Mouse (Mus musculus): ENCODE measurements around the gene Cfap97d2.

- TF ChIP-seq CTCF (IDR thresholded peaks at IDR 0.05; ENCODE audit: extremely low read depth, insufficient read depth, insufficient read length, insufficient replicate concordance), result no peak
- TF ChIP-seq POLR2A (IDR thresholded peaks at IDR 0.05; ENCODE audit: low read depth, low read length), result no peak
Observed at GRCm38 (mm10) chr8:13705668-13706067, at the start of gene Cfap97d2.
